Mouse (Mus musculus): Measurements from ENCODE around the gene Dna2.

- TF ChIP-seq FLI1 (IDR thresholded peaks at IDR 0.05; ENCODE audit: low read length) (no peak), GATA1 (IDR thresholded peaks at IDR 0.05; ENCODE audit: borderline replicate concordance, low read length) (no peak)
These were observed 19.5 kb downstream of the Dna2 start for GRCm38 (mm10) chr10:62966291-62966690.
